Mouse (Mus musculus) liver, embryonic 13.5 days (tissue): ENCODE data around the gene Abca2. TPM values are rescaled to one million over a fixed set of nuclear protein-coding genes. Genes with fewer than 3 reads are reported as not detected.

Experiments
- ATAC-seq: fragments of 200-750 bp; cut with Nextera tagmentation; 2 replicates; pipeline ENCODE4 v1.8.0; 2017; ENCODE audit warnings: low read depth, mild to moderate bottlenecking, moderate number of reproducible peaks, moderate library complexity
- DNase-seq: peaks from one replicate; pipeline ENCODE4 v3.0.0; 2022
- H3K27ac ChIP-seq: fragments of 300-500 bp; sonication (generic); 2 replicates; pipeline ENCODE4 v1.5.1; 2015; ENCODE audit warnings: moderate library complexity, mild to moderate bottlenecking, inconsistent platforms
- H3K27me3 ChIP-seq: fragments of 300-500 bp; sonication (generic); 2 replicates; pipeline ENCODE4 v1.6.1; 2015; ENCODE audit warnings: mild to moderate bottlenecking, inconsistent platforms
- H3K36me3 ChIP-seq: fragments of 300-500 bp; sonication (generic); 2 replicates; pipeline ENCODE4 v1.6.1; 2015; ENCODE audit warnings: mild to moderate bottlenecking, inconsistent platforms
- H3K4me1 ChIP-seq: fragments of 300-500 bp; sonication (generic); replicated peaks from 2 replicates; pipeline ENCODE4 v1.6.1; 2015; ENCODE audit warnings: inconsistent platforms
- H3K4me2 ChIP-seq: fragments of 300-500 bp; sonication (generic); 2 replicates; pipeline ENCODE4 v1.6.1; 2015; ENCODE audit warnings: inconsistent platforms, mild to moderate bottlenecking, moderate library complexity
- H3K4me3 ChIP-seq: fragments of 300-500 bp; sonication (generic); replicated peaks from 2 replicates; pipeline ENCODE4 v1.5.1; 2015; ENCODE audit warnings: mild to moderate bottlenecking, inconsistent platforms
- H3K9ac ChIP-seq: fragments of 300-500 bp; sonication (generic); 2 replicates; pipeline ENCODE4 v1.6.1; 2015; ENCODE audit warnings: mild to moderate bottlenecking, inconsistent platforms
- H3K9me3 ChIP-seq: fragments of 300-500 bp; sonication (generic); replicated peaks from 2 replicates; pipeline ENCODE4 v1.6.1; 2016; ENCODE audit warnings: inconsistent platforms
- WGBS: fragments of 180-500 bp; shearing (Covaris S2); methylation state at CpG from one replicate; pipeline ENCODE4 v1.1.7; 2015; ENCODE audit not compliant: insufficient replicate concordance; 5-methylcytosine and 5-hydroxymethylcytosine counted together
- polyA plus RNA-seq: library from polyadenylated mRNA; unstranded; fragments of >200 nt; fragmentation: Nextera tagmentation; extraction: Ambion mirVana; gene quantifications from 2 replicates; pipeline ENCODE4 v1.2.1, GENCODE M21; 2015

The Abca2 gene
- 1.4 and 1.6 TPM in 2 replicates for polyA plus RNA-seq

DNA sequence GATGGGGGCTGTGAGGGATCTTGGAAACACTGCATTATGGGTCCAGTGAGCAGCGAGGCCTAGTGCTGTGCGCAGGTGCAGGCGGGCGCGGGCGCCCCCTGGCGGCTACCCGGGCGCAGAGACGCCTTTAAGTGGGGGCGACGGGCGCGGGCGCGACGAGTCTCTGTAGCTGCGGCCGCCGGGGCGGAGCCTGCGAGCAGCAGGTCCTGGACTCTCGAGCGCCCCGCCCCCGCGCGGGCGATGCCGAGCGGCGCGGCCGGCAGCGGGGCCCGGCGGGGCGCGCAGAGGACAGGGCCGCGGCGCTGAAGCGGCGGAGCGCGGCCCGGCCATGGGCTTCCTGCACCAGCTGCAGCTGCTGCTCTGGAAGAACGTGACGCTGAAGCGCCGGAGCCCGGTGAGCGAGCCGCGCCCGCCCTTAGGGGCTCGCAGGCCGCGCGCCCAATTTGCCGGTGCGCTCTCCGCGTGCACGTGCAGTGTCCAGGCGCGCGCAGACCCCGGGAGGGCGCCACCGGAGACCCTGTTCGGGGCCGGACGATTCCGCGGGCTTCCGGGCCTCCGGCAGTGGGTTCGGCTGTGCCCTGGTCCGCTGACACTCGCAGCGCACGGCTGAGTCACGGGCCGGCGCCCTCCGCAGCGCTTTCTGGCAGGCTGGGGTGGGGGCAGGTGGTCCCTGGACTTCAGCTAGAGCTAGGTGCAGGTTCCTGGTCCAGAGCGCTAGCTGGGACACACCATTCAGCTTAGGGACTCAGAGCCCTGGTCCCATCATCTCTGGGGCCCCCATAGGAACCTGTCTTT lies at the start of gene Abca2:
TSS of gene Abca2 (plus strand) at position 262 of the 795 bp plus-strand sequence.
- Histone ChIP-seq H3K9ac (peak within 1 kb of the TSS; percentile 78), H3K4me2 (peak within 1 kb of the TSS; percentile 96), H3K36me3 (no peaks in the 10 kb centered on the region), H3K4me3 (peak within 1 kb of the TSS; percentile 71), H3K27ac (no peak within 1 kb of the TSS), H3K9me3 (no peaks in the 10 kb centered on the region), H3K4me1 (peaks cover 33% of the 10 kb centered on the region), H3K27me3 (peaks cover 40% of the 10 kb centered on the region)
- ATAC-seq (peak; percentile 84), DNase-seq (peak; percentile 89)
- WGBS, result under 1% methylated on average over 52 of the region's 89 CpGs

GRCm38 (mm10) chr2:25384492-25384891 lies 44.0 kb upstream of the Abca2 start:
- Histone ChIP-seq H3K9me3 (no peaks in the 10 kb centered on the region), H3K36me3 (no peaks in the 10 kb centered on the region), H3K27me3 (no peaks in the 10 kb centered on the region), H3K4me2 (no peak overlapping the region), H3K27ac (no peak overlapping the region), H3K4me1 (no peaks in the 10 kb centered on the region), H3K9ac (no peak overlapping the region), H3K4me3 (no peak overlapping the region)
- WGBS, result 51% methylated on average over 5 of the region's 5 CpGs
- ATAC-seq, result no peak
- no peak for DNase-seq

- ATAC-seq (no peak), DNase-seq (no peak)
- no peak overlapping the region for H3K27ac ChIP-seq
- WGBS, result 64% methylated on average over 5 of the region's 5 CpGs
- peaks cover 12% of the 10 kb centered on the region for H3K4me1 ChIP-seq
- H3K9me3 ChIP-seq, result no peaks in the 10 kb centered on the region
- H3K4me3 ChIP-seq, result no peak overlapping the region
- H3K9ac ChIP-seq, result no peak overlapping the region
- no peak overlapping the region for H3K4me2 ChIP-seq
- H3K27me3 ChIP-seq, result peaks cover 34% of the 10 kb centered on the region
- H3K36me3 ChIP-seq, result no peaks in the 10 kb centered on the region
These were observed 37.2 kb upstream of the Abca2 start for GRCm38 (mm10) chr2:25391266-25391665.

DNA sequence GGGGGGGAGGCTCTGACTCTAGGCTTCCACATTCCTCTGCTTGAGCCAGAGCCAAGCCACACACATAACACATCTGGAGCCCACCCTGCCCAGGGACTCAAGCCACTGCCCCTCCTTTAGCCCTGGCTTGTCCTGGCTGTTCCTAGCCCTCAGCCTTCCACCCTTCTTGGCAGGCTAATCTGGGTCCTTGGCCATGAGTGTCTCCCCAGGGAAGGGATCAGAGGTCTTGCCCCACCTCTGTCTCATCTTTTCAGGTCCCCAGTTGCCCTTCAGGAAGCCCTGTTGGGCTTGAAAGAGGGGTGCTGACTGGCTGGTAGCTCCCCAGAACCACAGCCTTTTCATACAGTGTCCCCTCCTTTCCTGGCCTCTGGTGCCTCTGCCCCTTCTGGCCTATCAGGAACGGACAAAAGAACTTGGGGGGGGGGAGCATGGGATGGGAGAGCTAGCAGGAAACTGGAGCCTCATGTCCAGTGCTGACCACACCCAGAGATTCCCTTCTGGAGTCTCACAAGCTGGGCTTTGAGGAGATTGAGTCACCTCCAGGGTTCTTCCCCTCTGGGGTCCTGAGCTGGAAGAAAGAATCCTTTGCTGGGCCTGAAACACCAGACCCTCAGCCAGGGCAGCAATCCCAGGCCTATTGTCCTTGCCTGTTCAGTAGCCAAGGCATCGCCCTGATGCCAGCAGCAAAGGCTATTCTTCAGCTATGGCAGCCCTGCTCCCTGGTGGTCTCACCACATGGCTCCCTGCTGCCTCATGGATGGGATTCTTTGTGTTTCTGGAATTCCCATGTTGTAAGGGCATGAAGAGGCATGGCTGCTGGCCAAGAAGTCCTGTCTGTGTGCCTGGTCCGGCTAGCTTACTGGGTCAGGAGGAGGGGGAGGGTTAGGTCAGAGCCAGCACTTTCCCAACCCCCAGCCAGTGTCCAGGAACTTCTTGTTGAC lies 34.0 kb upstream of the Abca2 start:
- Histone ChIP-seq H3K4me2 (no peak overlapping the region), H3K36me3 (no peaks in the 10 kb centered on the region), H3K9me3 (no peaks in the 10 kb centered on the region), H3K4me1 (peaks cover 15% of the 10 kb centered on the region), H3K9ac (no peak overlapping the region), H3K27me3 (peaks cover 67% of the 10 kb centered on the region), H3K4me3 (no peak overlapping the region), H3K27ac (no peak overlapping the region)
- 46% methylated on average over 3 of the region's 3 CpGs for WGBS
- ATAC-seq (no peak), DNase-seq (no peak)

DNA sequence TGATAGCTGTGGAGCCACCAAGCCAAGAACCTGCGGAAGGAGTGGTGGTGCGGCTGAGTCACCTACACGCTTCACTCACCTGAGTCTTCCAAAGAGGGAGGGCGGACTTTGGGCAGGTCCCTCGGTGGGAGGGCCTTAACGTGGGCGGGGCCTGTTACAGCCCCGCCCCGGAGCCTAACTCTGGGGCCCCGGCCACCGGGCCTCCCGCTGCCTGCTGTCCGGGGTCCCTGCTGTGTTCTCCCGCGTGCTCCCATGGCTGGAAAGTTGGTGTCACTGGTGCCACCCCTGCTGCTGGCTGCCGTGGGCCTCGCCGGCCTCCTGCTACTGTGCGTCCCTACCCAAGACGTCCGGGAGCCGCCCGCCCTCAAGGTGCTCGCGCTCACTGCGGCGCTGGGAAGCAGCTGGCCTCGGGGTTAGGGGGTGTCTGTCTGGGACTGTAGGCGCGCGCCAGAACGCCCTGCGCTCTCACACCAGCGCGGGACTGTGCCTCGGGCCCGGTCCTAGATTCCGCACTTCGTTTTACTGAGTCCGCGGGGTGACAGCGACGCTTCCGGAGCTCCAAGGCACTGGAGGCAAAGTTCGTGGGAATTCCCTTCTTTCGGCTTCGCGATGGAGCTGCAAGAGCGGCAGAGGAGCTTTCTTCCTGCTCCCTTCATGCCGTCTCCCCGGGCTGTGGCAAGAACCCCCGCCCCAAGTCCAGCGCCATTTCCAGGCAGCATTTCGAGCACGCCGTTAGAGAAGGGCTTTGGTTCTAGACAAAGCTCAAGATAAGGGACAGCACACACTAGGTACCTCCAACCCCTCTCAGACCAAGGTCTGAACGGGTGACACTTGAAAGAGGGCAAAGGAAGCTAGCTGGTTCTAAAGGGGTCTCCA lies 32.5 kb upstream of the Abca2 start, which contains the start of gene Entpd2:
TSS of gene Entpd2 (plus strand) at position 154 of the 876 bp plus-strand sequence.
- Histone ChIP-seq H3K9ac (no peak within 1 kb of the TSS), H3K9me3 (no peaks in the 10 kb centered on the region), H3K4me3 (peak within 1 kb of the TSS; percentile 51), H3K27me3 (peaks cover 81% of the 10 kb centered on the region), H3K4me1 (peaks cover 19% of the 10 kb centered on the region), H3K36me3 (no peaks in the 10 kb centered on the region), H3K27ac (no peak within 1 kb of the TSS), H3K4me2 (peak within 1 kb of the TSS; percentile 72)
- DNase-seq, result no peak
- 2% methylated on average over 57 of the region's 57 CpGs for WGBS
- peak; percentile 59; the same call in 1 of the 2 replicates for ATAC-seq

DNA sequence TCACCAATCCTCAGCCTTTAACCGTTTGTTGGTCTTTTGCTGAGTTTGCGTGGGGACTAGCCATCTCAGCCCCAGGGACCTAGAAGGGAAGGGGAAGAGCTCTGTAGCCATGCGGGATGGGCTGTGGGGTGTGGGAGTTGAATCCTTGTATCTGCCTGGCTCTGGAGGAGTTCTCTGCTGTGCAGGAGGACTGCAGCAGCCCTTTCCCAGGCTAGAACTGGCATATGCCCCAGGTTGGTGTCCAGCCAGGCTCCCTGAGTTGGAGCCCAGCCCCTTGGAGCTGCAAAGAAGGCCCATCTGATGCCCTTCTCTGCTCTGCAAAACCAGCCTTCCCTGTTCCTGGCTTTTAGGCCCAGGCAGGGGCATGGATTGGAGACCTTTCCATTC lies 31.9 kb upstream of the Abca2 start:
- 27% methylated on average over 3 of the region's 3 CpGs for WGBS
- no peak overlapping the region for H3K27ac ChIP-seq
- no peak overlapping the region for H3K4me3 ChIP-seq
- DNase-seq (no peak), ATAC-seq (no peak)
- no peaks in the 10 kb centered on the region for H3K36me3 ChIP-seq
- H3K27me3 ChIP-seq, result peaks cover 88% of the 10 kb centered on the region
- no peak overlapping the region for H3K9ac ChIP-seq
- peaks cover 19% of the 10 kb centered on the region for H3K4me1 ChIP-seq
- H3K9me3 ChIP-seq, result no peaks in the 10 kb centered on the region
- H3K4me2 ChIP-seq, result no peak overlapping the region

- Histone ChIP-seq H3K9me3 (no peaks in the 10 kb centered on the region), H3K9ac (no peak overlapping the region), H3K27ac (no peak overlapping the region), H3K4me3 (no peak overlapping the region), H3K4me1 (peaks cover 19% of the 10 kb centered on the region), H3K27me3 (peaks cover 92% of the 10 kb centered on the region), H3K4me2 (no peak overlapping the region), H3K36me3 (no peaks in the 10 kb centered on the region)
- 43% methylated on average over 1 of the region's 1 CpGs for WGBS
- DNase-seq, result no peak
- no peak for ATAC-seq
These were observed 31.5 kb upstream of the Abca2 start for GRCm38 (mm10) chr2:25397010-25397409.

GRCm38 (mm10) chr2:25398065-25398464 lies 30.4 kb upstream of the Abca2 start:
- Histone ChIP-seq H3K9ac (no peak overlapping the region), H3K36me3 (no peaks in the 10 kb centered on the region), H3K27ac (no peak overlapping the region), H3K4me1 (peaks cover 25% of the 10 kb centered on the region), H3K9me3 (no peaks in the 10 kb centered on the region), H3K27me3 (peaks cover 99% of the 10 kb centered on the region), H3K4me3 (no peak overlapping the region), H3K4me2 (no peak overlapping the region)
- DNase-seq (no peak), ATAC-seq (no peak)
- WGBS, result 73% methylated on average over 7 of the region's 7 CpGs

DNA sequence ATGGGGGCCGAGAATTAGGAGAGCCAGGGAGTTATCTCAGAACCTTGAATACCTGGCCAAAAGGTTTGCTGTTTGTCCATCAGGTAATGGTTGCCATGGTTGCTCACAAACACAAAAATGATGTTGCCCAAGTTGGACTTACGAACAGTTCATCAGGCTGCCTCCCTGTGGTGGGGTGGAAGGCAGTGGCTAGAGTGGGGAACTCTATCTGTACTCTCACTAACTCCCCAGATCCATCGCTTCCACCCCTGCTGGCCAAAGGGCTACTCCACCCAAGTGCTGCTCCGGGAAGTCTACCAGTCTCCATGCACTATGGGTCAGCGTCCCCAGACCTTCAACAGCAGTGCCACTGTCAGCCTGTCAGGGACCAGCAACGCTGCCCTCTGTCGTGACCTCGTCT lies 29.5 kb upstream of the Abca2 start, which contains the start of gene Npdc1:
TSS of gene Npdc1 (plus strand) at position 301 of the 400 bp plus-strand sequence.
- Histone ChIP-seq H3K27ac (no peak within 1 kb of the TSS), H3K36me3 (no peaks in the 10 kb centered on the region), H3K4me2 (no peak within 1 kb of the TSS), H3K9ac (no peak within 1 kb of the TSS), H3K4me1 (peaks cover 28% of the 10 kb centered on the region), H3K4me3 (no peak within 1 kb of the TSS), H3K27me3 (peaks cover 100% of the 10 kb centered on the region), H3K9me3 (no peaks in the 10 kb centered on the region)
- WGBS, result 43% methylated on average over 8 of the region's 8 CpGs
- ATAC-seq, result no peak
- no peak for DNase-seq

- H3K4me3 ChIP-seq, result no peak overlapping the region
- peaks cover 98% of the 10 kb centered on the region for H3K27me3 ChIP-seq
- H3K4me1 ChIP-seq, result peaks cover 26% of the 10 kb centered on the region
- H3K36me3 ChIP-seq, result no peaks in the 10 kb centered on the region
- no peak for ATAC-seq
- WGBS, result 19% methylated on average over 16 of the region's 16 CpGs
- no peak overlapping the region for H3K4me2 ChIP-seq
- H3K9me3 ChIP-seq, result no peaks in the 10 kb centered on the region
- H3K27ac ChIP-seq, result no peak overlapping the region
- no peak for DNase-seq
- no peak overlapping the region for H3K9ac ChIP-seq
These were observed 28.2 kb upstream of the Abca2 start for GRCm38 (mm10) chr2:25400291-25400690.
